Mouse (Mus musculus): ENCODE data around the gene Six4. TPM values are rescaled to one million over a fixed set of nuclear protein-coding genes. Genes with fewer than 3 reads are reported as not detected.
"Not testable (repeated sequence)": the region's sequence is repeated elsewhere in the genome, so short reads cannot be mapped to it uniquely, and the experiment has no call there.

Gene Six4
- polyA plus RNA-seq (2012; fragmentation: generic; extraction: Trizol), result 5.4 TPM
- long read RNA-seq, experiment 1, full-length matches to known transcripts, result 2 of 6 reads
- long read RNA-seq, experiment 1, partial matches to known transcripts, result 1 of 6 reads
- long read RNA-seq, experiment 1, other reads (novel, unspliced or antisense), result 3 of 6 reads
- long read RNA-seq, experiment 2, full-length matches to known transcripts, result 6 of 16 reads
- long read RNA-seq, experiment 2, partial matches to known transcripts, result 1 of 16 reads
- long read RNA-seq, experiment 2, other reads (novel, unspliced or antisense), result 9 of 16 reads

DNA sequence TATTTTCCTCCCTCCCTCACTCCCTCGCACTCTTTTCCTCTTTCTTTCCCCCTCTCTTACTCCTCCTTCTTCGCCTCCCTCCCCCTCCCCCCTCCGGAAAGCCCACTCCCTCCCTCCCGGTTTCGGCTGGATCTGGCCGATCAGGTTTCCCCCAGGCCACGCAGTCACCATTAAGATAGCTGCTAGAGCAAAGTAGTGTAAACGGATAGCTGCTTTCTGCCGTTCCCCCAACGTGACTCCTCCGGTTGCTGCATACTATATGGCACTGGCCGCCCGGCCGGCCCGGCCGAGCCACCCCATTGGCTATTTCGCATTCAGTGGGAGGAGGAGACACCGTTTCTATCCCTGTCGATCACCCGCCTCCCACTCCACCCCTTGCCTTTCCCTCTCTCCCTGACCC, at the start of gene Six4:
Gene Six4, minus strand, starts transcription at position 261 of the 400 bp plus-strand sequence.
- peaks cover 41% of the 10 kb centered on the region for H3K79me3 ChIP-seq (ENCODE audit: low read depth)
- peaks cover 49% of the 10 kb centered on the region for H3K79me2 ChIP-seq (ENCODE audit: control insufficient read depth, insufficient read depth)
- no peaks in the 10 kb centered on the region for H3K27me3 ChIP-seq (ENCODE audit: control insufficient read depth, insufficient read depth, insufficient read length)
- H3ac ChIP-seq (ENCODE audit: control insufficient read depth, insufficient read length, low read depth), result peak within 1 kb of the TSS; percentile 69
- peaks cover 18% of the 10 kb centered on the region for H3K36me3 ChIP-seq (ENCODE audit: control insufficient read depth, insufficient read depth)
- peak within 1 kb of the TSS; percentile 91 for H3K4me3 ChIP-seq (ENCODE audit: insufficient read depth, poor library complexity, severe bottlenecking)
- TF ChIP-seq USF1 (IDR thresholded peaks at IDR 0.05; ENCODE audit: low read depth), result peak; percentile 27
- TF ChIP-seq CTCF (IDR thresholded peaks at IDR 0.05; ENCODE audit: control insufficient read depth, insufficient read depth, insufficient read length), result no peak
- TF ChIP-seq MAX (IDR thresholded peaks at IDR 0.05), result peak; percentile 50
- TF ChIP-seq FOSL1 (IDR thresholded peaks at IDR 0.05; ENCODE audit: insufficient read depth, low read length, poor library complexity, severe bottlenecking), result no peak
- TF ChIP-seq MYOD1 (IDR thresholded peaks at IDR 0.05; ENCODE audit: control insufficient read depth, insufficient read length, low read depth), result no peak

DNA sequence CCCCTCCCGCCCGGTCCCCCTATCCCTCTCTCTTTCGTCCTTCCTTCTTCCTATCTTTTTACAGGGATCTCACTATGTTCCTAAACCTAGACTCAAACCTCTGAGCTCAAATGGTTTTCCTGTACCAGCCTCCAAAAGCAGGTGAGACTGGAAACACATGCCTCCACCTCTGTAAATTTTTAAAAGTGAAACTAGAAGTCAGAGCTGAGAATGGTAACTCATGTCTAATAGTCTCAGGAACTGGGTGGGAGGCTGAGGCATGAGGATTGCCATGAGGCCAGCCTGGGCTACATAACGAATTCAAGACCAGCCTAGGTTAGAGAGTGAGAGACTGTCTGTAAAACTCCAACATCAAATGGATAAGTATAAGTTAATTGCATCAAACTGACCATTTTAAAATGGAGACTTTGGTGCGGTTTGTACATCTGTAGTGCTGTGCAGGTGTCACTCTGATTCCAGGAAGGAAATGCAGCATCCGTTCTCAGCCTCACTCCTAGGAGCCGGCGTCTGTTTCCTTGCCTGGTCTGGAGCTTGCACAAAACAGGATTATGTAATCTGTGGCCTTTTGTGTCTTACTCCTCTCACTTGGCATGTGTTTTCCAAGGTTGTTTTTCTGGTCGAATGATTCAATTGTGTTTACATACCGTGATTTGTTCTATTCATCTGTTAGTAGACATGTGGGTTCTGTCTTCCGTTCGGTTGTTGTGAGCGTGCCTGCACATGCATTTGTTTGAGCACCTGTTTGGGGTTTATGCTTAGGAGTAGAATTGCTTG, 49.3 kb upstream of the Six4 start:
- peaks cover under 1% of the 10 kb centered on the region for H3K36me3 ChIP-seq (ENCODE audit: control insufficient read depth, insufficient read depth)
- no peak overlapping the region for H3ac ChIP-seq (ENCODE audit: control insufficient read depth, insufficient read length, low read depth)
- no peak for TF ChIP-seq USF1 (IDR thresholded peaks at IDR 0.05; ENCODE audit: low read depth)
- H3K79me3 ChIP-seq (ENCODE audit: low read depth), result peaks cover 65% of the 10 kb centered on the region
- no peaks in the 10 kb centered on the region for H3K27me3 ChIP-seq (ENCODE audit: control insufficient read depth, insufficient read depth, insufficient read length)
- H3K79me2 ChIP-seq (ENCODE audit: control insufficient read depth, insufficient read depth), result peaks cover 100% of the 10 kb centered on the region
- H3K4me3 ChIP-seq (ENCODE audit: insufficient read depth, poor library complexity, severe bottlenecking), result no peak overlapping the region

DNA sequence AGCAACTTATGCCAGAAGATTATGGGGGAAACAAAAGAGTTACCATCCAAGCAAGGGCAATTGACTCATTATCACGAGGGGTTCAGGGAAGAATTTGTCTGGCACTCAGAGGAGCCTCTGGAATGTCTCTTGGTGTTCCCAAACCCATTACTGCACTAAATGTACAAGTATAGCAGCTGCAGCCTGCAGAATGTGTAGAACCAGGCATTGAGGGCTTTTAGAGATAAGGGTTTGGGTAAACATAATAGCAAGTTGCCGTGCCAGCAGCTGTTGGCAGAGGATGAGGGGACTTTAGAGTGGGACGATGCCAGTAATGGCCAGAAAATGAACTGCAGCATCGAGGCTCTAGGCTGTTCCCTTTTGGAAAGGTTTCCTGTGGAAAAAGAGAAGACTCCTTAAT, 47.1 kb upstream of the Six4 start:
- Histone ChIP-seq H3K27me3 (ENCODE audit: control insufficient read depth, insufficient read depth, insufficient read length) (no peaks in the 10 kb centered on the region), H3K79me2 (ENCODE audit: control insufficient read depth, insufficient read depth) (peaks cover 84% of the 10 kb centered on the region), H3ac (ENCODE audit: control insufficient read depth, insufficient read length, low read depth) (no peak overlapping the region), H3K36me3 (ENCODE audit: control insufficient read depth, insufficient read depth) (no peaks in the 10 kb centered on the region), H3K4me3 (ENCODE audit: insufficient read depth, poor library complexity, severe bottlenecking) (no peak overlapping the region), H3K79me3 (ENCODE audit: low read depth) (peaks cover 53% of the 10 kb centered on the region)
- TF ChIP-seq CTCF (IDR thresholded peaks at IDR 0.05; ENCODE audit: control insufficient read depth, insufficient read depth, insufficient read length), result no peak
- peak; percentile 81 for TF ChIP-seq MYOD1 (IDR thresholded peaks at IDR 0.05; ENCODE audit: control insufficient read depth, insufficient read length, low read depth)

DNA sequence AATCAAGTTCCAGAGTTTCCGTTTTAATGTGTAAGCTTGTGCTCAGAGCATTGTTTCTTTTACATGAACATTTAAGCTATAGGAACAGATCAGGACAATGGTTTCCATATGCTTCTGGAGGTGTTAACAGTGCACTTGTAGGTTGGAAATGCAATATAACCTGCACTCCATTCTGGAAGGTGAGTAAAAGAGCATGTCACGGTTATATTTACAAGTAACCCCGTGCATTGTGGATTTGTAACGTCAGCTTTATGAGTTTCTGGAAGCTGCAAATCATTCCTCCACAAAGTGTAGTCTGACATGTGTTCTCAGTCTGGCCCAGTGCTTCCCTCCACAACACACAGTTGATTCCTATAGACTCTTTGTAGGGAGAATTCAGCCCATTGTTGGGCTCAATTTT, 40.9 kb upstream of the Six4 start:
- Histone ChIP-seq H3ac (ENCODE audit: control insufficient read depth, insufficient read length, low read depth) (no peak overlapping the region), H3K79me3 (ENCODE audit: low read depth) (peaks cover 49% of the 10 kb centered on the region), H3K27me3 (ENCODE audit: control insufficient read depth, insufficient read depth, insufficient read length) (no peaks in the 10 kb centered on the region), H3K79me2 (ENCODE audit: control insufficient read depth, insufficient read depth) (peaks cover 80% of the 10 kb centered on the region), H3K36me3 (ENCODE audit: control insufficient read depth, insufficient read depth) (no peaks in the 10 kb centered on the region), H3K4me3 (ENCODE audit: insufficient read depth, poor library complexity, severe bottlenecking) (no peak overlapping the region)
- TF ChIP-seq CTCF (IDR thresholded peaks at IDR 0.05; ENCODE audit: control insufficient read depth, insufficient read depth, insufficient read length) (no peak), CEBPB (IDR thresholded peaks at IDR 0.05; ENCODE audit: low read depth) (no peak), MYOD1 (IDR thresholded peaks at IDR 0.05; ENCODE audit: control insufficient read depth, insufficient read length, low read depth) (no peak), FOSL1 (IDR thresholded peaks at IDR 0.05; ENCODE audit: insufficient read depth, low read length, poor library complexity, severe bottlenecking) (no peak), MAX (IDR thresholded peaks at IDR 0.05) (no peak), USF1 (IDR thresholded peaks at IDR 0.05; ENCODE audit: low read depth) (no peak), MYOG (IDR thresholded peaks at IDR 0.05; ENCODE audit: control insufficient read depth, extremely low read depth, insufficient read length) (no peak)

DNA sequence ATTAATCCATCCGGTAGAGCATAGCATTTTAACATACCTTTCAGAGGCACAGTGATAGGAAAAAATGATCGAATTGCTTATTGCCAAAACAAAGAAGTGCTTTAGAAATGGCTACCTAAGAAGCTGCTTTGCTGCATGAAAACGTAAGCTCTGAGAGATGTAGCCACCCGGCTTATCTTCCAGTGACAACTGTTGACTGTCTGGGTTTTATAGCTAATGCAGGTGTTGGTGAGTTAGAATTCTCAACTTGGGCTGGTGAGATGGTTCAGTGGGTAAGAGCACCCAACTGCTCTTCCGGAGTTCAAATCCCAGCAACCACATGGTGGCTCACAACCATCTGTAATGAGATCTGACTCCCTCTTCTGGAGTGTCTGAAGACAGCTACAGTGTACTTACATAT, 37.8 kb upstream of the Six4 start:
- not testable (repeated sequence) for H3K27me3 ChIP-seq (ENCODE audit: control insufficient read depth, insufficient read depth, insufficient read length); H3ac ChIP-seq (ENCODE audit: control insufficient read depth, insufficient read length, low read depth); H3K36me3 ChIP-seq (ENCODE audit: control insufficient read depth, insufficient read depth); H3K4me3 ChIP-seq (ENCODE audit: insufficient read depth, poor library complexity, severe bottlenecking)
- Histone ChIP-seq H3K79me2 (ENCODE audit: control insufficient read depth, insufficient read depth) (peaks cover 81% of the 10 kb centered on the region), H3K79me3 (ENCODE audit: low read depth) (peaks cover 46% of the 10 kb centered on the region)

DNA sequence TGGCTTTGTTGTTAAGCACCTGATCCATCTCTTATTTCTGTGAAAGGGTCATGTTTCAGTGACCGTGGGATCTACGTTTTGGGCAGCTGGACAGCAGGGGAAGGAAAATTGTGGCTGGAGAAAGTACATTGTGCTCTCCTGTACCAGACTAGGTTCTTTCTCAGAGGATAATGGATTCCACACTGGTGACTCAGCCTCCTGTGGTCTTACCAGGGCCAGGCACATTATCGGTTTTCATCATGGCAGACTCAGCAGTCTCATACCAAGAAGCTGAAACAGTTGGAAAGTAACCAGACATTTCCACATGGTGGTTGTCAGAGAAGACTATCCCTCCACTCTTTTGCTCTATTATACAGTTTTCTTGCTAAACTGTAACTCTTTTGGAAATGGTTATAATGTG, 34.0 kb upstream of the Six4 start:
- Histone ChIP-seq H3ac (ENCODE audit: control insufficient read depth, insufficient read length, low read depth) (no peak overlapping the region), H3K79me2 (ENCODE audit: control insufficient read depth, insufficient read depth) (peaks cover 91% of the 10 kb centered on the region), H3K36me3 (ENCODE audit: control insufficient read depth, insufficient read depth) (no peaks in the 10 kb centered on the region), H3K4me3 (ENCODE audit: insufficient read depth, poor library complexity, severe bottlenecking) (no peak overlapping the region), H3K27me3 (ENCODE audit: control insufficient read depth, insufficient read depth, insufficient read length) (no peaks in the 10 kb centered on the region), H3K79me3 (ENCODE audit: low read depth) (peaks cover 64% of the 10 kb centered on the region)
- TF ChIP-seq MYOD1 (IDR thresholded peaks at IDR 0.05; ENCODE audit: control insufficient read depth, insufficient read length, low read depth) (peak; percentile 29), CEBPB (IDR thresholded peaks at IDR 0.05; ENCODE audit: low read depth) (peak; percentile 43), FOSL1 (IDR thresholded peaks at IDR 0.05; ENCODE audit: insufficient read depth, low read length, poor library complexity, severe bottlenecking) (peak; percentile 76), USF1 (IDR thresholded peaks at IDR 0.05; ENCODE audit: low read depth) (no peak), MAX (IDR thresholded peaks at IDR 0.05) (peak; percentile 89), MYOG (IDR thresholded peaks at IDR 0.05; ENCODE audit: control insufficient read depth, extremely low read depth, insufficient read length) (no peak)
